Mouse (Mus musculus) heart, embryonic 10.5 days (tissue): ENCODE measurements around the gene Plekha7. TPM values are rescaled to one million over a fixed set of nuclear protein-coding genes. Genes with fewer than 3 reads are reported as not detected.

ENCODE experiments used
- DNase-seq: peaks from one replicate; pipeline ENCODE4 v3.0.0-alpha.2; 2017; ENCODE audit warnings: low spot score
- H3K27ac ChIP-seq: fragments of 300-500 bp; sonication (generic); 2 replicates; pipeline ENCODE4 v1.5.1; 2016; ENCODE audit warnings: mild to moderate bottlenecking
- H3K27me3 ChIP-seq: fragments of 300-500 bp; sonication (generic); 2 replicates; pipeline ENCODE4 v1.6.1; 2016; ENCODE audit warnings: mild to moderate bottlenecking; ENCODE audit not compliant: poor library complexity, insufficient read depth, severe bottlenecking
- H3K36me3 ChIP-seq: fragments of 300-500 bp; sonication (generic); 2 replicates; pipeline ENCODE4 v1.6.1; 2016; ENCODE audit warnings: mild to moderate bottlenecking, moderate library complexity
- H3K4me1 ChIP-seq: fragments of 300-500 bp; sonication (generic); 2 replicates; pipeline ENCODE4 v1.6.1; 2016; ENCODE audit warnings: mild to moderate bottlenecking
- H3K4me3 ChIP-seq: fragments of 300-500 bp; sonication (generic); 2 replicates; pipeline ENCODE4 v1.5.1; 2016; ENCODE audit warnings: mild to moderate bottlenecking, moderate library complexity
- H3K9me3 ChIP-seq: fragments of 300-500 bp; sonication (generic); 2 replicates; pipeline ENCODE4 v1.6.1; 2016; ENCODE audit warnings: mild to moderate bottlenecking, moderate library complexity
- WGBS: fragments of 180-500 bp; shearing (Covaris S2); methylation state at CpG from one replicate; pipeline ENCODE4 v1.1.7; 2016; 5-methylcytosine and 5-hydroxymethylcytosine counted together
- polyA plus RNA-seq: library from polyadenylated mRNA; unstranded; fragments of >200 nt; fragmentation: Nextera tagmentation; extraction: Ambion mirVana; gene quantifications from 2 replicates; pipeline ENCODE4 v1.2.1, GENCODE M21; 2016

The Plekha7 gene
- polyA plus RNA-seq, 1 experiment from 2014 or later = 49.0 TPM

- H3K36me3 ChIP-seq = peaks cover 13% of the 10 kb centered on the region
- no peak for DNase-seq
- H3K4me1 ChIP-seq = peaks cover 74% of the 10 kb centered on the region
- H3K27ac ChIP-seq = no peak overlapping the region; the same call in 1 of the 2 replicates
- H3K9me3 ChIP-seq = no peaks in the 10 kb centered on the region
- 51% methylated on average over 8 of the region's 8 CpGs for WGBS
- H3K4me3 ChIP-seq = no peak overlapping the region
- no peaks in the 10 kb centered on the region for H3K27me3 ChIP-seq
Observed at GRCm38 (mm10) chr7:116222288-116223009, 85.7 kb downstream of the Plekha7 start.

- peaks cover 69% of the 10 kb centered on the region for H3K4me1 ChIP-seq
- no peak overlapping the region for H3K27ac ChIP-seq
- DNase-seq = no peak
- no peak overlapping the region for H3K4me3 ChIP-seq
- no peaks in the 10 kb centered on the region for H3K27me3 ChIP-seq
- WGBS = 50% methylated on average over 7 of the region's 7 CpGs
- peaks cover 15% of the 10 kb centered on the region for H3K36me3 ChIP-seq
- no peaks in the 10 kb centered on the region for H3K9me3 ChIP-seq
Observed at GRCm38 (mm10) chr7:116221883-116222282, 86.3 kb downstream of the Plekha7 start.

- DNase-seq = no peak
- peaks cover 55% of the 10 kb centered on the region for H3K4me1 ChIP-seq
- no peak overlapping the region for H3K4me3 ChIP-seq
- no peaks in the 10 kb centered on the region for H3K27me3 ChIP-seq
- WGBS = 73% methylated on average over 12 of the region's 12 CpGs
- no peak overlapping the region for H3K27ac ChIP-seq
- H3K9me3 ChIP-seq = peaks cover 3% of the 10 kb centered on the region; the same call in 1 of the 2 replicates
- peaks cover 24% of the 10 kb centered on the region for H3K36me3 ChIP-seq
Observed at GRCm38 (mm10) chr7:116220103-116220707, 88.0 kb downstream of the Plekha7 start.

GRCm38 (mm10) chr7:116217747-116218146 is 90.4 kb downstream of the Plekha7 start:
- DNase-seq = no peak
- Histone ChIP-seq H3K4me1 (peaks cover 49% of the 10 kb centered on the region), H3K27me3 (no peaks in the 10 kb centered on the region), H3K4me3 (no peak overlapping the region), H3K36me3 (peaks cover 24% of the 10 kb centered on the region), H3K9me3 (peaks cover 3% of the 10 kb centered on the region; the same call in 1 of the 2 replicates), H3K27ac (no peak overlapping the region)
- 94% methylated on average over 7 of the region's 7 CpGs for WGBS

GRCm38 (mm10) chr7:116211904-116212303 is 96.3 kb downstream of the Plekha7 start:
- peaks cover 3% of the 10 kb centered on the region; the same call in 1 of the 2 replicates for H3K9me3 ChIP-seq
- peak overlapping the region; percentile 9; the same call in 1 of the 2 replicates for H3K27ac ChIP-seq
- DNase-seq = no peak
- H3K27me3 ChIP-seq = no peaks in the 10 kb centered on the region
- H3K36me3 ChIP-seq = peaks cover 10% of the 10 kb centered on the region
- 19% methylated on average over 9 of the region's 9 CpGs for WGBS
- no peak overlapping the region for H3K4me3 ChIP-seq
- peaks cover 67% of the 10 kb centered on the region for H3K4me1 ChIP-seq

- H3K4me3 ChIP-seq = no peak overlapping the region
- WGBS = 34% methylated on average over 10 of the region's 10 CpGs
- DNase-seq = no peak
- H3K4me1 ChIP-seq = peaks cover 73% of the 10 kb centered on the region
- 0 out of 2 replicates have a peak overlapping the region, but pooled peaks have one; percentile 53 for H3K27ac ChIP-seq
- no peaks in the 10 kb centered on the region for H3K9me3 ChIP-seq
- H3K27me3 ChIP-seq = no peaks in the 10 kb centered on the region
- H3K36me3 ChIP-seq = no peaks in the 10 kb centered on the region
Observed at GRCm38 (mm10) chr7:116209926-116210631, 98.1 kb downstream of the Plekha7 start.

GRCm38 (mm10) chr7:116208880-116209279 is 99.3 kb downstream of the Plekha7 start:
- Histone ChIP-seq H3K36me3 (no peaks in the 10 kb centered on the region), H3K4me1 (peaks cover 74% of the 10 kb centered on the region), H3K27ac (0 out of 2 replicates have a peak overlapping the region, but pooled peaks have one; percentile 9), H3K9me3 (no peaks in the 10 kb centered on the region), H3K27me3 (no peaks in the 10 kb centered on the region), H3K4me3 (no peak overlapping the region)
- 61% methylated on average over 8 of the region's 8 CpGs for WGBS
- no peak for DNase-seq

GRCm38 (mm10) chr7:116206806-116207571 is 101.2 kb downstream of the Plekha7 start:
- no peak for DNase-seq
- 46% methylated on average over 7 of the region's 7 CpGs for WGBS
- Histone ChIP-seq H3K9me3 (no peaks in the 10 kb centered on the region), H3K36me3 (no peaks in the 10 kb centered on the region), H3K27me3 (no peaks in the 10 kb centered on the region), H3K27ac (peak overlapping the region; percentile 23; the same call in 1 of the 2 replicates), H3K4me3 (no peak overlapping the region), H3K4me1 (peaks cover 83% of the 10 kb centered on the region)

- WGBS = 56% methylated on average over 2 of the region's 2 CpGs
- peaks cover 83% of the 10 kb centered on the region for H3K4me1 ChIP-seq
Observed at GRCm38 (mm10) chr7:116205451-116205850, 102.7 kb downstream of the Plekha7 start.

GRCm38 (mm10) chr7:116202033-116202681 is 106.0 kb downstream of the Plekha7 start:
- Histone ChIP-seq H3K4me1 (peaks cover 83% of the 10 kb centered on the region), H3K36me3 (no peaks in the 10 kb centered on the region), H3K27me3 (no peaks in the 10 kb centered on the region), H3K9me3 (no peaks in the 10 kb centered on the region), H3K4me3 (no peak overlapping the region), H3K27ac (peak overlapping the region; percentile 36; the same call in 1 of the 2 replicates)
- WGBS = 68% methylated on average over 10 of the region's 10 CpGs
- DNase-seq = no peak

More at GRCm38 (mm10) chr7:116205451-116205850, 102.7 kb downstream of the Plekha7 start:
- H3K36me3 ChIP-seq = no peaks in the 10 kb centered on the region
- no peaks in the 10 kb centered on the region for H3K27me3 ChIP-seq
- no peaks in the 10 kb centered on the region for H3K9me3 ChIP-seq
- no peak overlapping the region for H3K27ac ChIP-seq
- DNase-seq = no peak
- no peak overlapping the region for H3K4me3 ChIP-seq

GRCm38 (mm10) chr7:116200951-116201351 is 107.2 kb downstream of the Plekha7 start:
- DNase-seq = no peak
- H3K4me1 ChIP-seq = peaks cover 90% of the 10 kb centered on the region

GRCm38 (mm10) chr7:116200544-116200943 is 107.6 kb downstream of the Plekha7 start:
- peak overlapping the region; percentile 69 for H3K27ac ChIP-seq
- no peaks in the 10 kb centered on the region for H3K27me3 ChIP-seq
- H3K36me3 ChIP-seq = 0 out of 2 replicates have a peak, but pooled peaks cover under 1% of the 10 kb centered on the region
- H3K4me3 ChIP-seq = no peak overlapping the region
- peaks cover 92% of the 10 kb centered on the region for H3K4me1 ChIP-seq
- WGBS = 65% methylated on average over 2 of the region's 2 CpGs
- DNase-seq = no peak
- H3K9me3 ChIP-seq = no peaks in the 10 kb centered on the region

More at GRCm38 (mm10) chr7:116200951-116201351, 107.2 kb downstream of the Plekha7 start:
- H3K27ac ChIP-seq = peak overlapping the region; percentile 69
- no peaks in the 10 kb centered on the region for H3K27me3 ChIP-seq
- H3K4me3 ChIP-seq = no peak overlapping the region
- H3K9me3 ChIP-seq = no peaks in the 10 kb centered on the region
- H3K36me3 ChIP-seq = no peaks in the 10 kb centered on the region
- WGBS = 38% methylated on average over 1 of the region's 1 CpGs
